Mouse (Mus musculus) right cerebral cortex, postnatal 36 days (tissue): Measurements from ENCODE around the gene Dctpp1.

Source experiments
- DNase-seq, 2 experiments: peaks; one replicate each; pipeline ENCODE4 v3.0.0; 2022; ENCODE audit warnings: low spot score in 2 of 2, mixed read lengths in 1 of 2

The Dctpp1 gene

DNA sequence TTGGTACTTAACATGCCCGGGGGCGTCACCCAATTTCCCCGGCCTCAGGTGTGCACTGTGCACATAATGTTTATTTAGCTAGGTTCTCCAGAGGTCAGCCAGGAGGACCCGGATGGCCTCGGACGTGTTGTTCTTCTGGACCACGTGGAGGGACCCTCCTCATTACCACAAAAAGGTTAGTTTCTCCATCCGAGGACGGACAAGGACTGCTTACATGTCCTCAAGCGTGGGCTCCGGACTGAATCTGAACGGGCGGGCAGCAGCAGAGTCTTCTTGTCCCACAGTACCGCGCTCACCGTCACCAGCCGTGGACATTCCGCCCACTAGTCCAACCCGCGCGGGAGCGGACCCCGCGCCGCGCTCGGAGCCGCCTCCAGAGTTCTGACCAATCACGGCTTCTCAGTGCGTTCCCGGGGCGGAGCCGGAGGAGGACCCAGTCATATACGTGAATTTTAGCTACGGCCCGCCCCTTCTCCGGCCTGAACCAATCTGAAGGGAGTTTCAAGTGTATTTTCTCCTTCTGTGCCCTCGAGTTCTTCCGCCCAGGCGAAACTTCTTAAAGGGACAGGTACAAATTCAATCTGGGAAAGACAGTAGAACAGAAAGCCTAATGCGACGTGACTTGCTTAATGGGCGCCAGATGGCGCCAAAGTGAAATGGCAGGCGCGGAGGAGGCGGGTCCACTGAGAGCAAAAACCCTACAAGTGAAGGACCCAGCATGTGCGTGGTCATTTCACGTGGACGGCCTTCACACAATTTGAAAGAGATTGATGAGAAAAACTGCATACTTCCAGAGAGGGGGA lies at the start of gene Dctpp1:
Gene Dctpp1, minus strand, starts transcription at position 401 of the 803 bp plus-strand sequence.
- peak; percentile 98 to 99 for DNase-seq

DNA sequence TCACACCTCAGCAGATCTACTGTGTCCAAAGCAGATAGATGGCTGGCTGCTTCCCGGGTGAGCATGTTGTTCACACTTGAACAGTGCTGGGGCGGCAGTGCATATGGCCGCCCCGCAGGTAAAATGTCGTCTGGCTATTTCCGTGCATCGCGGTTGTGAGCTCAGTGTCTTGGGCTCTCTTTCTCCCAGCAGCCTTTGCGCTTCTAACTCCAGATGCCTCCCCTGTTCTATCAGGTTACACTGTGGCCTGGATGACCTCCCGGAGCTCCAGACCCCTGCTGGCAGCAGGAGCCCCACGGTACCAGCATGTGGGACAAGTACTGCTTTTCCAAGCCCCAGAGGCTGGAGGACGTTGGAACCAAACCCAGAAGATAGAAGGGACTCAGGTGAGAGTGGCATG lies 49.4 kb upstream of the Dctpp1 start:
- no peak for DNase-seq

- peak; percentile 30 to 50 for DNase-seq
Measured at GRCm38 (mm10) chr7:127308887-127309286, 48.4 kb upstream of the Dctpp1 start.

DNA sequence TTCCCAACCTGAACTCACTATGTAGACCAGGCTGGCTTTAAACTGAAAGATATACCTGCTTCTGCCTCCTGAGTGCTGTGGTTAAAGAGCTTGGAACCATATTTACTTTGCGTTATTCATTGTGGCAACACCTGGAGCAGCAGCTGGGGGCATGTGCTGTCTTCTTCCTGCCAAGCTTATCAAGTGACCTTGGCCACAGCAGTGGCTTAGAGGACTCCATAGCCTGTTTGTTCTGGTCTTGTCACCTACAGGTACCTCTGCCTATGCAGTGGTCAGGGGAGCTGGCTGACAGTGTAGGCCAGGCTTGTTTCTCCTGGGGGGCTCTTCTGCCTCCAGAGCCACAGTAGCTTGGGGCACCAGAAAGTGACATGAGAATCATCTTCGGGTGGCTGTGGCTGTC lies 47.9 kb upstream of the Dctpp1 start:
- DNase-seq, result no peak

- no peak for DNase-seq
Measured at GRCm38 (mm10) chr7:127297586-127298193, 37.2 kb upstream of the Dctpp1 start.

- no peak for DNase-seq
Measured at GRCm38 (mm10) chr7:127296786-127297555, 36.5 kb upstream of the Dctpp1 start.

- no peak for DNase-seq
Measured at GRCm38 (mm10) chr7:127296098-127296497, 35.6 kb upstream of the Dctpp1 start, which contains the start of gene Itgal. TSS of gene Itgal (plus strand) at chr7:127296260.

DNA sequence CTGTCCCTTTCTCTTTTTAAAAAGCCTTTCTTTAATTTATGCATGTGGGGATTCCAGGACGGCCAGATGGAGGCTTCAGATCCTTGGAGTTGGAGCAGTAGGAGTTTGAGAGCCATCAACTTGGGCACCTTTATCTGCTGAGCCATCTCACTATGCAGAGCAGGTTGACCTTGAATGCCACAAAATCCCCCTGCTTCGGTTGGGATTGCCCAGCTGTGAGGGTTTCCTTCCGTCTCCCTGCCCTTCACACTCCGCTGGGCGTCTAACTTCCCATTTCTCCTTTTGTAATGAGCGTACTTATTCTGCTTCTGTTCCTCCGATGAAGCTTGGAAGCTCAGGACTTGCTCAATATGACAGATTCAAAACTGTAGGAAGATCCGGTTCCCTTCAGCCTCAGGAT lies 29.6 kb upstream of the Dctpp1 start:
- DNase-seq, result no peak

GRCm38 (mm10) chr7:127289306-127289705 lies 28.8 kb upstream of the Dctpp1 start:
- no peak for DNase-seq

- no peak for DNase-seq
Measured at GRCm38 (mm10) chr7:127287940-127288339, 27.4 kb upstream of the Dctpp1 start.

- no peak for DNase-seq
Measured at GRCm38 (mm10) chr7:127285154-127285553, 24.6 kb upstream of the Dctpp1 start.

- no peak for DNase-seq
Measured at GRCm38 (mm10) chr7:127282190-127282589, 21.7 kb upstream of the Dctpp1 start.

DNA sequence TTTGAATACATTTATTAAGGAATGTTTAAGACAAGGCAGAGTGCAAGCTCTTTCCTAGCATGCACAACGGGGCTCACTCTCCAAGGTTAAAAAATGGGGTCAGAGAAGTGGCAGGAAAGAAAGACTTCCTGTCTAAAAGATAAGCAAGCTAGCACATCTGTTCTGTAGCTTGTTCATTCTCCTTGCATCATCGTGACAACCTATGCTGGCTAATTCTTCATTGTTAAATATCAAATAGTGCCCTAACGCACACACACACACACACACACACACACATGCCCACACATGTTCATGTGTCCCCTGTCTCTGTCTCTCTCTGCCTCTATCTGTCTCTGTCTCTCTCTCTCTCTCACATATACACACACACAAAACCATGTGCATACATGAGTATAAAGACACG lies 20.6 kb upstream of the Dctpp1 start:
- DNase-seq, result no peak

- DNase-seq, result no peak
Measured at GRCm38 (mm10) chr7:127280092-127280491, 19.6 kb upstream of the Dctpp1 start.

GRCm38 (mm10) chr7:127278311-127278710 lies 17.8 kb upstream of the Dctpp1 start:
- no peak for DNase-seq

DNA sequence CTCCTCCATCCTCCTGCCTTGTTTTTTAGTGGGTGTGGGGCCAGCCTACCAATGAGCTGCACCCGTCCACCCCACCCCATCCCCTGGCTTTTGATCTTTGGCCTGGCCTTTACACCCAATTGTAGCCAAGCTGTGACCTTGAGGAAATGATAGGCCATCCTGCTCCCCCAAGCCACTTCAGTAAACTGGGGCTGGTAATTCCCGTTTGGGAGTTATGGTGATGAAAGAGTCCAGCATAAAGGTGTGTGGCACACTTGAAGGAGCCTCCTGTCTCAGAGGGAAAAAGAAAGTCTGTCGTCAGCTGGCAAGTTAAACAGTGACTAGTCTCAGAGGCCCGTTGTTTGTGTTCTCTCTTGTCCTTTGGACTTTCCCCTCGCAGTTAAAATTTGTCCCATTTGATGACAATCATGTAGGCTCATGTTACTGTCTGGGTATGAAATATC lies 16.0 kb upstream of the Dctpp1 start:
- no peak for DNase-seq

GRCm38 (mm10) chr7:127273925-127274789 lies 13.6 kb upstream of the Dctpp1 start, which contains the start of gene Sephs2:
TSS of gene Sephs2 (minus strand) at chr7:127274055.
- DNase-seq, result peak; percentile 93 to 94

DNA sequence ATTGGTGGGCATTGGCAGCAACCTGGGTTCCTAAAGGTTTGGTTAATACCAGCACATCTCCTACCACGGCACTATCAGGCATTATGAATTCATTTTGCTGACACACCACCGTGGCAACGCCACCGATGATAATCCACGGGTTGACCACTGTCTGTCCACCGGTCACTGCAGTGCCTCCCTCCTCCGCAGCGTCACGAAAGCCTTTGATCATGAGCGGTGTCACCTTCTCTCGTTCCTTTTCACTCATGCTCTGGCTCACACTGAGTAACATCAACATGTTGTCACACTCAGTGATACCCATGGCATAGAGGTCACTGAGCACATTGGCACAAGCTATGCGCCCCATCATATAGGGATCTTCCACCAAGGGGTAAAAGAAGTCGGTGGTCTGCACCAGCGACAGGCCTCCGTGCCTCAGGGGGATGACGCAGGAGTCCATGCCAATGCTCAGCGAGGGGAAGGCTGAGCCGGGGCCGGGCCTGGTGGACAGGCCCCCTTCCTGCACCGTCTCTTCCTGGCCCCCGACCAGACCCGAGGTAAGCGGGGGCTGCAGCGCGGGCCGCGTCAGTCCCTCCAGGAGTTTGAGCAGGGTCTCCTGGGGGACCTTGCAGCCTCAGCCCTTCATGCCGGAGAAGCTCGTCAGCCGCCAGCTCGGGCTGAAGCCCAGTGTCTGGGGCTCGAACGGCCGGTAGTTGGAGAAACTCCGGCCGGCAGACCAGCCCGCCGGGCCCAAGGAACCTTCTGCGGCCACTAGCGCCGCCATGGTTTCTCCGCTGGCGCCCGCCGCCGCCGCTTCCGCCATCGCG lies 12.8 kb upstream of the Dctpp1 start:
- no peak for DNase-seq

- DNase-seq, result no peak
Measured at GRCm38 (mm10) chr7:127272566-127272965, 12.1 kb upstream of the Dctpp1 start.

- no peak for DNase-seq
Measured at GRCm38 (mm10) chr7:127271093-127271492, 10.6 kb upstream of the Dctpp1 start.
